ENCODE assay signal across 8 mouse cellular contexts in the genomic region with DNA sequence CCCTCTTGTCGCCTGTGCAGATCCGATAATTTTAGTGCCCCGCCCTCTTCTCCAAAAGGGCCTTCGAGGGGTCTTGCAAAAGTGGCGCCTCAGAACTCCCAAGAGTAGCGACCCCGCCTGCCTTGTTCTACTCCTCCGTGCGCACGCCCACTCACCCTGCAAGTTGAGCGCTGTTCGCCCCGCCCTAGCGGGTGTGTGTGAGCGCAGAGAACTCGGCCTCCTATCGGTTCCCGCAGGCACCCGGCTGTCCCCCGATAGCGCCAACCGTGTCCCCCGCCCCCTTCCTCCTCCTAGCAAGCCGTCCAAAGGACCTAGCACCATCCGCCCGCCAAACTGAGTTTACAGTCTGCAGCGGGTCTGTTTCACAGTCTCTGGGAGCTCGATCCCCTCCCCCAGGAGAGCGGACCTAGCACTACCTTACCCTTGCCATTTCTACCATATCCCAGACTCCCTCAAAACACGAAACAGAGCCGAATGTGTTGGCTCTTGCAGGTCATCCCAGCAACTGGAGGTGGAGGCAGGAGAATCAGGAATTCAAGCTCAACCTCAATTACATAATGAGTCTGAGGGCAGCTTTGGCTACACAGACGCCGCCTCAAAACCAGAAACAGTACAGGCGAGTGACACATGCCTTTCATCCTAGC. TPM values are rescaled to one million over a fixed set of nuclear protein-coding genes. Genes with fewer than 3 reads are reported as not detected.
DNase-seq lines count a peak whose midpoint lies in the region; ATAC-seq and TF ChIP-seq lines count a peak whose summit lies in the region.

No protein-coding gene starts in this region.

- H3K4me3 ChIP-seq in hindbrain, postnatal 0 days (ENCODE audit: low read length): peak overlapping the region; percentile 40
- peak overlapping the region; percentile 96 for H3K4me3 ChIP-seq in megakaryocyte, embryonic 14.5 days (replicated peaks)

- H3K4me1 ChIP-seq in hindbrain, postnatal 0 days (ENCODE audit: insufficient read depth, low read length): peaks cover 13% of the 10 kb centered on the region
- peaks cover 81% of the 10 kb centered on the region for H3K4me1 ChIP-seq in megakaryocyte, embryonic 14.5 days

- no peak for TF ChIP-seq CTCF in hindbrain, postnatal 0 days (IDR thresholded peaks at IDR 0.05; ENCODE audit: low read depth)

- 4% methylated on average over 34 of the region's 34 CpGs for WGBS in hindbrain, postnatal 0 days

- no peaks in the 10 kb centered on the region for H3K36me3 ChIP-seq in hindbrain, postnatal 0 days (ENCODE audit: insufficient read depth, low read length)
- peaks cover 39% of the 10 kb centered on the region for H3K36me3 ChIP-seq in megakaryocyte, embryonic 14.5 days (replicated peaks; ENCODE audit: low read length)

- peak overlapping the region; percentile 21; the same call in 1 of the 2 replicates for H3K9ac ChIP-seq in hindbrain, postnatal 0 days (replicated peaks; ENCODE audit: low read length)

- H3K27me3 ChIP-seq in hindbrain, postnatal 0 days (ENCODE audit: insufficient read depth, low read length): peaks cover 33% of the 10 kb centered on the region
- peaks cover 3% of the 10 kb centered on the region for H3K27me3 ChIP-seq in megakaryocyte, embryonic 14.5 days (replicated peaks)

- DNase-seq in ZHBTc4 (ENCODE audit: low read depth, low spot score): peak; percentile 81
- peak; percentile 65 to 67 for DNase-seq in cerebellum, postnatal 14 days
- peak; percentile 78 for DNase-seq in frontal cortex, postnatal 36 days (ENCODE audit: low spot score in 2 of 2)
- DNase-seq in hindbrain, postnatal 0 days (ENCODE audit: low spot score): peak; percentile 52
- peak; percentile 76 for DNase-seq in left cerebral cortex, postnatal 14 days (ENCODE audit: low spot score in 2 of 2)
- DNase-seq in right cerebral cortex, postnatal 25 days: peak; percentile 65
- peak; percentile 83 for DNase-seq in yolk sac, embryonic 10.5 days (ENCODE audit: low spot score)

- H3K9me3 ChIP-seq in hindbrain, postnatal 0 days (ENCODE audit: low read length): no peaks in the 10 kb centered on the region
- no peaks in the 10 kb centered on the region for H3K9me3 ChIP-seq in megakaryocyte, embryonic 14.5 days

- peak overlapping the region; percentile 82 for H3K4me2 ChIP-seq in hindbrain, postnatal 0 days (ENCODE audit: low read depth, low read length)

- no peak overlapping the region for H3K27ac ChIP-seq in hindbrain, postnatal 0 days

- intact Hi-C loops in left cerebral cortex, postnatal 14 days (cut with DNase I): loop anchor here (5.0 kb wide), 1 partner anchor 40 kb away; the partner anchor contains the start of genes Ccdc151 and Prkcsh

- ATAC-seq in hindbrain, postnatal 0 days: peak; percentile 63; the same call in 1 of the 2 replicates

RNA-seq across cellular contexts. Expression of gene Epor, which starts 0.8 kb away (rescaled TPM):
- total RNA-seq in hindbrain, postnatal 0 days (2014; rRNA removed): 0.89 and 1.7 TPM in 2 replicates
- polyA plus RNA-seq in hindbrain, postnatal 0 days (2015; fragmentation: Nextera tagmentation; extraction: Ambion mirVana): 2.3 TPM in 2 replicates
- 1 to 10 TPM; 1.4 to 3.4 TPM for total RNA-seq in left cerebral cortex, postnatal 14 days (2021)
- 171 and 223 TPM in 2 replicates for polyA plus RNA-seq in megakaryocyte, embryonic 14.5 days (2012; ENCODE audit: insufficient read depth, low replicate concordance)

RNA-seq across cellular contexts. Expression of gene Swsap1, which starts 7.0 kb away (rescaled TPM):
- total RNA-seq in hindbrain, postnatal 0 days (2014; rRNA removed): 27.8 and 35.8 TPM in 2 replicates
- polyA plus RNA-seq in hindbrain, postnatal 0 days (2015; fragmentation: Nextera tagmentation; extraction: Ambion mirVana): 8.0 and 9.0 TPM in 2 replicates
- 10 to 100 TPM; 14.4 to 15.0 TPM for total RNA-seq in left cerebral cortex, postnatal 14 days (2021)
- 3.9 and 5.9 TPM in 2 replicates for polyA plus RNA-seq in megakaryocyte, embryonic 14.5 days (2012; ENCODE audit: insufficient read depth, low replicate concordance)

RNA-seq across cellular contexts. Expression of gene Plppr2, which starts 25.7 kb away (rescaled TPM):
- total RNA-seq in hindbrain, postnatal 0 days (2014; rRNA removed): 147 and 151 TPM in 2 replicates
- polyA plus RNA-seq in hindbrain, postnatal 0 days (2015; fragmentation: Nextera tagmentation; extraction: Ambion mirVana): 85.6 and 95.2 TPM in 2 replicates
- 100 to 1,000 TPM; 262 to 263 TPM for total RNA-seq in left cerebral cortex, postnatal 14 days (2021)
- 3.1 and 6.4 TPM in 2 replicates for polyA plus RNA-seq in megakaryocyte, embryonic 14.5 days (2012; ENCODE audit: insufficient read depth, low replicate concordance)

RNA-seq across cellular contexts. Expression of gene Rgl3, which starts 26.7 kb away (rescaled TPM):
- total RNA-seq in hindbrain, postnatal 0 days (2014; rRNA removed): 4.2 and 5.1 TPM in 2 replicates
- polyA plus RNA-seq in hindbrain, postnatal 0 days (2015; fragmentation: Nextera tagmentation; extraction: Ambion mirVana): 2.5 and 3.5 TPM in 2 replicates
- total RNA-seq in left cerebral cortex, postnatal 14 days (2021): 1 to 10 TPM; 1.7 to 2.4 TPM
- 2.2 and 5.6 TPM in 2 replicates for polyA plus RNA-seq in megakaryocyte, embryonic 14.5 days (2012; ENCODE audit: insufficient read depth, low replicate concordance)

RNA-seq across cellular contexts. Expression of gene Tmem205, which starts 35.2 kb away (rescaled TPM):
- total RNA-seq in hindbrain, postnatal 0 days (2014; rRNA removed): 34.9 and 52.0 TPM in 2 replicates
- 56.2 and 56.3 TPM in 2 replicates for polyA plus RNA-seq in hindbrain, postnatal 0 days (2015; fragmentation: Nextera tagmentation; extraction: Ambion mirVana)
- total RNA-seq in left cerebral cortex, postnatal 14 days (2021): 10 to 100 TPM; 28.0 to 33.5 TPM
- polyA plus RNA-seq in megakaryocyte, embryonic 14.5 days (2012; ENCODE audit: insufficient read depth, low replicate concordance): 33.0 and 55.9 TPM in 2 replicates
